Mouse (Mus musculus): ENCODE data around the gene Ccn1. TPM values are rescaled to one million over a fixed set of nuclear protein-coding genes. Genes with fewer than 3 reads are reported as not detected.

The Ccn1 gene
- polyA plus RNA-seq, 1 experiment from 2014 or later: 7.1 TPM

GRCm38 (mm10) chr3:145666383-145666782, 16.6 kb upstream of the Ccn1 start:
- no peaks in the 10 kb centered on the region for H3K36me3 ChIP-seq
- H3K4me3 ChIP-seq: no peak overlapping the region
- ATAC-seq (ENCODE audit: low FRiP score, low read depth): no peak
- 93% methylated on average over 4 of the region's 4 CpGs for WGBS
- H3K4me2 ChIP-seq: no peak overlapping the region
- no peaks in the 10 kb centered on the region for H3K9me3 ChIP-seq
- no peaks in the 10 kb centered on the region for H3K4me1 ChIP-seq (replicated peaks)
- no peak overlapping the region for H3K9ac ChIP-seq
- H3K27ac ChIP-seq (replicated peaks): no peak overlapping the region
- H3K27me3 ChIP-seq: no peaks in the 10 kb centered on the region

GRCm38 (mm10) chr3:145656993-145657713, 7.4 kb upstream of the Ccn1 start:
- H3K4me1 ChIP-seq (replicated peaks): peaks cover 20% of the 10 kb centered on the region
- H3K9ac ChIP-seq: no peak overlapping the region
- H3K27me3 ChIP-seq: peaks cover 18% of the 10 kb centered on the region
- WGBS: 42% methylated on average over 14 of the region's 14 CpGs
- no peak for ATAC-seq (ENCODE audit: low FRiP score, low read depth)
- H3K27ac ChIP-seq (replicated peaks): no peak overlapping the region
- H3K4me2 ChIP-seq: no peak overlapping the region
- no peaks in the 10 kb centered on the region for H3K36me3 ChIP-seq
- H3K4me3 ChIP-seq: no peak overlapping the region
- no peaks in the 10 kb centered on the region for H3K9me3 ChIP-seq

DNA sequence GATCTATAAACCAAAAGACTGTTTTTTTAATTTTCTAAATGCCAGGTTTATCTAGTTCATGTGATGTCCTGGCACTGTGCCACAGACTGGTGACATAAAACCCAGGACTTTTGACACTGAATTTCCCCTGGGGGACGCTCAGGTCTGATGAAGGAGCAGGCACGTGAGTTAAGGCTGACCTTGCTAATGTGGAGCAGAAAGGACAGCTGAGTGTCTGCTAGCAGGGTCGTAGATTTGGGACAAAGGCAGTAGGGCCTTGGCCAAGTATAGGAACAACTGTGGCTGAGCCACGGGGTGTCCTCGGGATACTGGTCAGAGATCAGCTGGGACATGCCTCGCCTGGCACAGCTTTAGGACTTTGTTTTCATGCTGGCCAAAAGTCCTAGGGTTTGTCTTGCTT, 5.2 kb upstream of the Ccn1 start:
- no peak for ATAC-seq (ENCODE audit: low FRiP score, low read depth)

GRCm38 (mm10) chr3:145654028-145654427, 4.2 kb upstream of the Ccn1 start:
- H3K4me1 ChIP-seq (replicated peaks): peaks cover 50% of the 10 kb centered on the region
- no peaks in the 10 kb centered on the region for H3K36me3 ChIP-seq
- H3K4me2 ChIP-seq: no peak overlapping the region
- 74% methylated on average over 9 of the region's 9 CpGs for WGBS
- H3K4me3 ChIP-seq: no peak overlapping the region
- ATAC-seq (ENCODE audit: low FRiP score, low read depth): no peak
- H3K9ac ChIP-seq: no peak overlapping the region
- H3K27ac ChIP-seq (replicated peaks): no peak overlapping the region
- peaks cover 35% of the 10 kb centered on the region for H3K27me3 ChIP-seq
- H3K9me3 ChIP-seq: no peaks in the 10 kb centered on the region

More for the DNA sequence above, 5.2 kb upstream of the Ccn1 start:
- Histone ChIP-seq H3K9ac (no peak overlapping the region), H3K27me3 (peaks cover 31% of the 10 kb centered on the region), H3K27ac (replicated peaks) (no peak overlapping the region), H3K9me3 (no peaks in the 10 kb centered on the region), H3K36me3 (no peaks in the 10 kb centered on the region), H3K4me1 (replicated peaks) (peaks cover 42% of the 10 kb centered on the region), H3K4me2 (no peak overlapping the region), H3K4me3 (no peak overlapping the region)
- 75% methylated on average over 6 of the region's 6 CpGs for WGBS

- H3K27me3 ChIP-seq: peaks cover 41% of the 10 kb centered on the region
- peak overlapping the region; percentile 39 for H3K4me3 ChIP-seq
- peak overlapping the region; percentile 97 for H3K4me2 ChIP-seq
- peak overlapping the region; percentile 41 for H3K9ac ChIP-seq
- peaks cover 57% of the 10 kb centered on the region for H3K4me1 ChIP-seq (replicated peaks)
- no peak overlapping the region for H3K27ac ChIP-seq (replicated peaks)
- no peaks in the 10 kb centered on the region for H3K9me3 ChIP-seq
- peak; percentile 17; the same call in 1 of the 2 replicates for ATAC-seq (ENCODE audit: low FRiP score, low read depth)
- H3K36me3 ChIP-seq: no peaks in the 10 kb centered on the region
- 1% methylated on average over 53 of the region's 53 CpGs for WGBS
These were observed 3.6 kb upstream of the Ccn1 start for GRCm38 (mm10) chr3:145653191-145653940.

DNA sequence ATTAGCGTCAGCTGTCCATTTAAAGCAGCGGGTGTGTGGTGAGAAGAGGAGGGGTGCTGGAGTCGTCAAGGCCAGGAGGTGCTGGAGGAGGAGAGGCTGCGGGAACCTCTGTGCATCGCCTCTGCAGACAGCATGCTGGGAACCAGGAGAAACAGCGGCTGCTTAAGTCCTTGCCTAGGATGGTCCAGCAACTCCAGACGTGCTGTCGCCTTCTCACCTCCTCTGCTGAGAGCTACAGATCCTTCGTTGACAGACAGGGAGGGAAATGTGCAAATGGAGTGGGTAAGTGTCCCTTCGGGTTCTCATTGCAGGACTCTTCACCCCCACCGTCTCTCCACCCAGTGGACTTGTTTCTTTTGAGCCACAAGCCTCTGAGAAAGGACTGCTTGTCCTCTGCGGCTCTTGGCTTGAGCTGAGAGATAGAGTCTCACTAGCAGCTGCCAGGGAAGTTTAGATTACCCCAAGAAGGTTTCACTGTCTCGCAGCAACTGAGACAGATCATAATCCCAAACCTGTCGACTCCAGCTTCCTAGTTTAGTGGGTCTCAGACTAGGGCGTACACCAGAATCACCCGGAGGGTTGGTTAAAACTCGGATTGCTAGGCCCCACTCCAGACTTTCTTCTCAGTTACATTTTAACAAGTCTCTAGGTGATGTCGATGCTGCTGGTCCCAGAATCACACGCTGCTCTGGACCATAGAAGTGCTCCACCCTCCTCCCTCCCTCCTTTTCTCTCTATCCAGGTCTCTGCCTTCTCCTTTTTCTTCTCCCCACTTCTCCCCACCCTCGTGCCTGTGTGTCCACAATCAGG, 2.7 kb upstream of the Ccn1 start:
- whole genome bisulfite sequencing: 10% methylated on average over 20 of the region's 20 CpGs
- no peak overlapping the region for H3K27ac ChIP-seq (replicated peaks)

DNA sequence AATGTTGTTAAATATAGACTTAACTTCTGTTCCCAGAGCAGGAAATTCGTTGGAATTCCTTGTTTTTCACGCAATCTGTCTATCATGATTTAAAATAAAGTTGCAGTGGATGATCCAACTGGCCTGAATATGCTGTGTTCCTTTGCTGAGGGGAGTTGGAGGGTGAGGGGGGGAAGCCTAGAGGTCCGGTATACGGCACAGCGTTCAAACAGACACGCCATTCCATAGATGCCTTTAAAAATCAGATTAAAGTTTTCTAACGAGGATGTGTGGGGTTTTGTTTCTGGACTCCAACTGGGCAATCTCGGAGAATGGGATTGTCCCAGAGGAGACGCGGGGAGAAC, 2.2 kb upstream of the Ccn1 start:
- H3K9me3 ChIP-seq: no peaks in the 10 kb centered on the region
- ATAC-seq (ENCODE audit: low FRiP score, low read depth): no peak
- H3K27ac ChIP-seq (replicated peaks): no peak overlapping the region
- peak overlapping the region; percentile 97 for H3K4me2 ChIP-seq
- H3K4me3 ChIP-seq: peak overlapping the region; percentile 14; the same call in 1 of the 2 replicates
- no peak overlapping the region for H3K9ac ChIP-seq
- no peaks in the 10 kb centered on the region for H3K36me3 ChIP-seq
- H3K4me1 ChIP-seq (replicated peaks): peaks cover 57% of the 10 kb centered on the region
- WGBS: 3% methylated on average over 10 of the region's 10 CpGs
- peaks cover 45% of the 10 kb centered on the region for H3K27me3 ChIP-seq

More for the DNA sequence above, 2.7 kb upstream of the Ccn1 start:
- Histone ChIP-seq H3K27me3 (peaks cover 45% of the 10 kb centered on the region), H3K4me3 (peak overlapping the region; percentile 39), H3K4me2 (peak overlapping the region; percentile 97), H3K36me3 (no peaks in the 10 kb centered on the region), H3K4me1 (replicated peaks) (peaks cover 61% of the 10 kb centered on the region), H3K9ac (no peak overlapping the region), H3K9me3 (no peaks in the 10 kb centered on the region)
- no peak for ATAC-seq (ENCODE audit: low FRiP score, low read depth)

GRCm38 (mm10) chr3:145651029-145651977, 1.5 kb upstream of the Ccn1 start:
- H3K9ac ChIP-seq: no peak overlapping the region
- peak overlapping the region; percentile 62; the same call in 1 of the 2 replicates for H3K4me3 ChIP-seq
- H3K9me3 ChIP-seq: no peaks in the 10 kb centered on the region
- H3K27me3 ChIP-seq: peaks cover 45% of the 10 kb centered on the region
- 13% methylated on average over 19 of the region's 19 CpGs for WGBS
- H3K4me1 ChIP-seq (replicated peaks): peaks cover 55% of the 10 kb centered on the region
- H3K36me3 ChIP-seq: no peaks in the 10 kb centered on the region
- peak overlapping the region; percentile 97 for H3K4me2 ChIP-seq
- no peak for ATAC-seq (ENCODE audit: low FRiP score, low read depth)
- no peak overlapping the region for H3K27ac ChIP-seq (replicated peaks)

- H3K9me3 ChIP-seq: no peaks in the 10 kb centered on the region
- no peak for ATAC-seq (ENCODE audit: low FRiP score, low read depth)
- H3K4me2 ChIP-seq: peak overlapping the region; percentile 97
- peaks cover 55% of the 10 kb centered on the region for H3K4me1 ChIP-seq (replicated peaks)
- peaks cover 45% of the 10 kb centered on the region for H3K27me3 ChIP-seq
- no peaks in the 10 kb centered on the region for H3K36me3 ChIP-seq
- WGBS: under 1% methylated on average over 18 of the region's 18 CpGs
- peak overlapping the region; percentile 62 for H3K4me3 ChIP-seq
- H3K27ac ChIP-seq (replicated peaks): 0 out of 2 replicates have a peak overlapping the region, but pooled peaks have one; percentile 8
- no peak overlapping the region for H3K9ac ChIP-seq
These were observed 674 bp upstream of the Ccn1 start for GRCm38 (mm10) chr3:145650298-145651011.

DNA sequence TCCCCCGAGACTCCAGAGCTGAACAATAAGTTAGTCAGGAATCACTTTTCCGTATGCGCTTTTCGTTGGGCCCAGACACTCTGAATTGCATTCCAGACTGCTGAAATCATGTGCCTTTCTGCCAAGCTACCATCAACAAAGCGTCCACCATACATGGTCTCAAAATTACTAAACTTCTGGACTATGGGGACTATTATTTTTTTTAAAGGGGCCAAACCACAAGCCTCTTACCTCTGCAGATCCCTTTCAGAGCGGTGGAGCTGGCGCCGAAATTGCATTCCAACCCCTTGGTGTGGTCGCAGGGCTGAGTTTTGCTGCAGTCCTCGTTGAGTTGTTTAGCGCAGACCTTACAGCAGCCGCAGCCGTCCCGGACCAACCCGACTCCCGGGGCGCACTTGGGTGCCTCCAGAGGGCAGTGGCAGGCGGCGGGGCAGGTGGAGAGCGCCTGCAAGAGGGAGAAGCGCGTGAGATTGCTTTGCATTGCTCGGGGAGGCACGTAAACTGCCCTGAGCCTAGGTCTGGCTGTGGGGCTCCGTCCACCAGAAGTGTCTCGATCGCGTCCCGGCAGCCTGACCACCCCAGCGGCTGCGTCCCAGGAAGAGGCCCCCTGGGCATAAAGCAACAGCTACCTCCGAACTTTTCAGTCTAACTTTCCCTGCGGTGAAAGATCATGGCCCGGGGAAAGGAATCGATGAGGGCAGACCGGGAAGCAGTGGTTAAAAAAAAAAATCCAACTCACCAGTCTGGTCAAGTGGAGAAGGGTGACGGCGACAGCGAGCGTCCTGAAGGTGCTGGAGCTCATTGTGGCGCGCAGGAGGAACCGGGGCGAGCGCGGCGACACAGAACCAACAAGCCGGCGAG, 560 bp downstream of the Ccn1 start:
- WGBS: under 1% methylated on average over 49 of the region's 49 CpGs

More for the DNA sequence above, 560 bp downstream of the Ccn1 start:
- Histone ChIP-seq H3K9me3 (no peaks in the 10 kb centered on the region), H3K4me3 (peak overlapping the region; percentile 62), H3K4me1 (replicated peaks) (peaks cover 55% of the 10 kb centered on the region), H3K36me3 (no peaks in the 10 kb centered on the region), H3K9ac (peak overlapping the region; percentile 51), H3K4me2 (peak overlapping the region; percentile 97), H3K27ac (replicated peaks) (peak overlapping the region; percentile 41), H3K27me3 (peaks cover 36% of the 10 kb centered on the region)
- no peak for ATAC-seq (ENCODE audit: low FRiP score, low read depth)
